Mouse (Mus musculus): Measurements from ENCODE around the gene 4930452B06Rik. TPM values are rescaled to one million over a fixed set of nuclear protein-coding genes. Genes with fewer than 3 reads are reported as not detected.
"Not testable (repeated sequence)": the region's sequence is repeated elsewhere in the genome, so short reads cannot be mapped to it uniquely, and the experiment has no call there.

The 4930452B06Rik gene
- polyA plus RNA-seq, 1 experiment = 2.3 TPM

DNA sequence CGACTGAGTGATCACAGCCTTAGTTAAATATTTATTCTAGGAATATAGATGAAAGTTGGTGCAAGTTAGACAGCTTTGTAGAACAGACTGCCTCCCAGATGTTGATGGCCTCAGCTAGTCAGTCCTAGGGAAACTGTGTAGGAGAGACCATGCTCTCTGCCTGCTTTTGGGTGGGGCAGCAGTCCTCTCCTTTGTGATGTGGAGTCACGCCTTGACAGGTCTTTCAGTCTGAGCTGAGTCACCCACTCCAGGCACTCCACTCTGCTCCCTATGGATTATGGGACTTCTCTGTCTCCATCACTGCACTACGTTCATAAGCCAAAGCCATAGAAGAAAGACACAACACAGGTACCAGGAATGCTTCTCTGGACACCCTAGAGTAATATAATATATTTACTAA lies 55.9 kb downstream of the 4930452B06Rik start:
- no peaks in the 10 kb centered on the region for H3K4me1 ChIP-seq (ENCODE audit: control insufficient read depth, insufficient read depth, low read length)
- DNase-seq = no peak
- H3K4me3 ChIP-seq (replicated peaks; ENCODE audit: insufficient read depth, low read depth, low read length) = no peak overlapping the region
- 92% methylated on average over 3 of the region's 3 CpGs for WGBS
- no peaks in the 10 kb centered on the region for H3K27me3 ChIP-seq (ENCODE audit: control insufficient read depth, insufficient read depth, low read length)
- TF ChIP-seq POLR2A (IDR thresholded peaks at IDR 0.05; ENCODE audit: borderline replicate concordance, insufficient read depth, low read length) (no peak), CTCF (IDR thresholded peaks at IDR 0.05; ENCODE audit: borderline replicate concordance, insufficient read depth, low read depth, low read length) (no peak)
- no peak overlapping the region for H3K27ac ChIP-seq (ENCODE audit: insufficient read depth, low read length)

DNA sequence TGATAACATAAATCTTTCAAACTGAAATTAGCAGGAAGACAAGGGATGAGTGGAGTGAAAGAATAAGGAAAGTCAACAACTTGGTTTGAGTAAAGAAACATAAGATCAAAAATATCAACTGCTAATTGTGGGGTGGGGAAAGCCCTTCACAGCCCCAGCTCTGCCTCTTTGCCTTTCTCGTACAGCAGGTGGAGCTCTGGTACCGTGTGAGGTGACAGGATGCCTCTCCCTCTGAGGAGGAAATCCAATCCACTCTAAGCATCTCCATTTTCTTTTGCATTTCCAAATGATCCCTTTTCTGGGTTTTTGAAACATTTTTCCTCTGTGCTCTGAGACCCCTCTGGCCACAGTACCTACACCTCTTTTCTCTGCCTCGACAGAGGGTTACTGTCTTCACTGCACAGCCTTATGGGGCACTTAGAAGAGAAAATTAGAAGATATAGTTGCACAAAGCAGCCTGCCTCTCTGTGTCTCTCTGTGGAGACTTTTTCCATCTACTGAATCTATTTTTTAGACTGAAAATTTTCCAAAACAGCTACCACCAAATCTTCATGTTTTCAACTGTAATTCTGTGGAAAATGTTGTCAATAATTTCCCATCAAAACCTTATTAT lies 57.4 kb downstream of the 4930452B06Rik start:
- no peak overlapping the region for H3K4me3 ChIP-seq (replicated peaks; ENCODE audit: insufficient read depth, low read depth, low read length)
- H3K27ac ChIP-seq (ENCODE audit: insufficient read depth, low read length) = no peak overlapping the region
- no peaks in the 10 kb centered on the region for H3K27me3 ChIP-seq (ENCODE audit: control insufficient read depth, insufficient read depth, low read length)
- 12% methylated on average over 3 of the region's 3 CpGs for WGBS
- TF ChIP-seq POLR2A (IDR thresholded peaks at IDR 0.05; ENCODE audit: borderline replicate concordance, insufficient read depth, low read length) (no peak), CTCF (IDR thresholded peaks at IDR 0.05; ENCODE audit: borderline replicate concordance, insufficient read depth, low read depth, low read length) (peak; percentile 76)
- DNase-seq = peak; percentile 15 to 25
- H3K4me1 ChIP-seq (ENCODE audit: control insufficient read depth, insufficient read depth, low read length) = no peaks in the 10 kb centered on the region

DNA sequence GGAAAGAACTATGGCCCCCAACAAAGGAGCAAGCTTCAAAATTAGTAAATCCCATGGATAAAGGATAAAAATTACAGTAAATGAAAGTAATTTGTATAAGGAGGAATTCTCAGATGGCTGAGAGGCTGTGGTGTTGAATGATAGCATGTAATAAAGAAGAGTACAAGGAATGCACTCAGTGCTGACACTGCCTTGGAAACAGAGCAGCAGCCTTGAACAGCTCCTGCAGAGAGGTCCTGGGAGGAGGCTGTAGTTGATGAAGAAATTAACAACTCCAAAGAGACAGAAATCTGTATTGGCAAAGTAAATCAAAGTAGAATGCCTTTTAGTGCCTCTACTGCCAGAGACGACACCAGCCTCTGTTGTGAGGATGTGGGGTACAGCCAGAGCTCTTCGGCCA lies 61.1 kb downstream of the 4930452B06Rik start:
- WGBS = 63% methylated on average over 2 of the region's 2 CpGs
- H3K4me1 ChIP-seq (ENCODE audit: control insufficient read depth, insufficient read depth, low read length) = no peaks in the 10 kb centered on the region
- no peak for DNase-seq
- TF ChIP-seq POLR2A (IDR thresholded peaks at IDR 0.05; ENCODE audit: borderline replicate concordance, insufficient read depth, low read length) (no peak), CTCF (IDR thresholded peaks at IDR 0.05; ENCODE audit: borderline replicate concordance, insufficient read depth, low read depth, low read length) (no peak)
- no peaks in the 10 kb centered on the region for H3K27me3 ChIP-seq (ENCODE audit: control insufficient read depth, insufficient read depth, low read length)
- H3K4me3 ChIP-seq (replicated peaks; ENCODE audit: insufficient read depth, low read depth, low read length) = no peak overlapping the region
- no peak overlapping the region for H3K27ac ChIP-seq (ENCODE audit: insufficient read depth, low read length)

DNA sequence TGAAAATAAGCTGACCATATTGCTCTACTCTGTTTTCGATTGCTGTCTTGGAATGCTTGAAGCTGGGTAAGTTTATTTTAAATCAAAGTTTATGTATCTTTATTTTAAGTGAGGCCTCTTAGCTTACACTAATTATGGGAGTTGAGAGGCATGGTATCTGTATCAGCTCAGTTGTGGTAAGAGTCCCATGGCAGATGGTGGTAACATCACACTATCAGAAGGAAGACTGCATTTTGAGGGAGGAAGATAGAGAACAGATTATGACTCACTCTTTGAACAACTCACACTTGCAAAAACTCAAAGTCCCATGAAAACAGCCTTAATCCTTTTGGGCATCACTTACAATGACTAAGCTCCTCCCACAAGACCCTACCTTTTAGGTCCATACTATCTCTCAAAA lies 81.0 kb downstream of the 4930452B06Rik start:
- Histone ChIP-seq H3K27ac (ENCODE audit: insufficient read depth, low read length) (no peak overlapping the region), H3K27me3 (ENCODE audit: control insufficient read depth, insufficient read depth, low read length) (no peaks in the 10 kb centered on the region), H3K4me1 (ENCODE audit: control insufficient read depth, insufficient read depth, low read length) (no peaks in the 10 kb centered on the region), H3K4me3 (replicated peaks; ENCODE audit: insufficient read depth, low read depth, low read length) (no peak overlapping the region)
- no peak for DNase-seq
- WGBS = 98% methylated on average over 1 of the region's 1 CpGs
- TF ChIP-seq CTCF (IDR thresholded peaks at IDR 0.05; ENCODE audit: borderline replicate concordance, insufficient read depth, low read depth, low read length) (no peak), POLR2A (IDR thresholded peaks at IDR 0.05; ENCODE audit: borderline replicate concordance, insufficient read depth, low read length) (no peak)

DNA sequence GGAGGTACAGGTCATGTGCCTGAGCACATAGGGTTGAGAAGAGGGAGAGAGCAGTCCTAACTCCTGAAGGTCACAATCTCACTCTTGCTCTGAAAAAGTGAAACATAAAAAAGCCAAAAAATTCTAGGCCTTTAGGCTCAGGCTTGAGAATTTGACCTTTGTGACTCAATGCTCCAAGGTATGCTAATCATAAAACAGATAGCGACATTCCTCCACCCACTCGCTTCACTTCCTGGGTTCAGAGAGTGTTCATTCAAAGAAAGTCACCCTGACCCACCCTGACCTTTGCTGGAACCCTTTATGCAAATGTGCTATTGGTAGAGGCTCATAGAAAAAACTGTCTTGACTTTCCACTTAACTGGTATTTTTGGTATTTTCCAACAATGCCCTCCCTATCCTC lies 115.0 kb downstream of the 4930452B06Rik start:
- WGBS = 84% methylated on average over 2 of the region's 2 CpGs
- H3K27ac ChIP-seq (ENCODE audit: insufficient read depth, low read length); DNase-seq: not testable (repeated sequence)

DNA sequence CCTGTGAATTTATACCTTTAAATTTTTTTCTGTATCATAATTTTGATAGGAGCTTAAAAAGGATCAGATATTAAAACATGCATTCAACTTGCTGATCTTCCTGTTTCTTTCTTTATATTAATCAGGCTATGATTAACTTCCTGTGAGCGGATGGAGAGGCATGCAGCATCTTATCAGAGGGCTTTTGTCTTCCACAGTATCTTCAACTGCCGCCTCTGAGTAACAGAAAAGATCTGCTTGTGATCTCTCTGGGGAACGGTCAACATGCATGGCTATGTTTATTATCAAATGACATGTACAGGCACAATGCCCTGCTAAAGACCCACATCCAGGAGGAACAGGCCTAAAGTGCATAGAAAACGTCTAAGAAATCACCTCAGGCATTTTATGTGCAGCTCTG lies 116.9 kb downstream of the 4930452B06Rik start:
- no peak for DNase-seq
- no peak overlapping the region for H3K4me3 ChIP-seq (replicated peaks; ENCODE audit: insufficient read depth, low read depth, low read length)
- no peaks in the 10 kb centered on the region; the same call in 1 of the 2 replicates for H3K27me3 ChIP-seq (ENCODE audit: control insufficient read depth, insufficient read depth, low read length)
- TF ChIP-seq POLR2A (IDR thresholded peaks at IDR 0.05; ENCODE audit: borderline replicate concordance, insufficient read depth, low read length) (no peak), CTCF (IDR thresholded peaks at IDR 0.05; ENCODE audit: borderline replicate concordance, insufficient read depth, low read depth, low read length) (no peak)
- WGBS = 62% methylated on average over 4 of the region's 4 CpGs
- no peak overlapping the region for H3K27ac ChIP-seq (ENCODE audit: insufficient read depth, low read length)
- no peaks in the 10 kb centered on the region for H3K4me1 ChIP-seq (ENCODE audit: control insufficient read depth, insufficient read depth, low read length)

More for the DNA sequence above, 115.0 kb downstream of the 4930452B06Rik start:
- H3K27me3 ChIP-seq (ENCODE audit: control insufficient read depth, insufficient read depth, low read length); H3K4me1 ChIP-seq (ENCODE audit: control insufficient read depth, insufficient read depth, low read length); H3K4me3 ChIP-seq (replicated peaks; ENCODE audit: insufficient read depth, low read depth, low read length): not testable (repeated sequence)

DNA sequence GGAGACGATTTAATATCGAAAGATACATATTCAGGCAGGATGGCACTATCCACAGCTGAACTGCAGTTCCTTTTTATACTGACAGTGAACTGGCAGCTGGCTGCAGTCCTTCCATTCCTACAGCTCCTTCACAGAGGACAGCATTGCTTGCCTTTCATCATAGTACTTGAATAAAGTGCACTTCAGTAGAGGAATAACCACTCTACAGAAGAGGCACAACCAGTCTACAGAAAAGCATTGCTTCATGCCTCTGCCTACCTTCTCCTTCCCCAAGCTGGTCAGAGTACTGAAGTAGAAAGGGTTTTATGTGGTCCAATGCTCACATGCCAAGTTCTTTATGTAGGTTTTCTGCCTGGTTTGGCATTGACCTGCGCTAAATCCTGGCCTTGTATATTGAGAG lies 130.0 kb downstream of the 4930452B06Rik start:
- 84% methylated on average over 3 of the region's 3 CpGs for WGBS
- TF ChIP-seq POLR2A (IDR thresholded peaks at IDR 0.05; ENCODE audit: borderline replicate concordance, insufficient read depth, low read length) (no peak), CTCF (IDR thresholded peaks at IDR 0.05; ENCODE audit: borderline replicate concordance, insufficient read depth, low read depth, low read length) (no peak)
- no peak for DNase-seq

DNA sequence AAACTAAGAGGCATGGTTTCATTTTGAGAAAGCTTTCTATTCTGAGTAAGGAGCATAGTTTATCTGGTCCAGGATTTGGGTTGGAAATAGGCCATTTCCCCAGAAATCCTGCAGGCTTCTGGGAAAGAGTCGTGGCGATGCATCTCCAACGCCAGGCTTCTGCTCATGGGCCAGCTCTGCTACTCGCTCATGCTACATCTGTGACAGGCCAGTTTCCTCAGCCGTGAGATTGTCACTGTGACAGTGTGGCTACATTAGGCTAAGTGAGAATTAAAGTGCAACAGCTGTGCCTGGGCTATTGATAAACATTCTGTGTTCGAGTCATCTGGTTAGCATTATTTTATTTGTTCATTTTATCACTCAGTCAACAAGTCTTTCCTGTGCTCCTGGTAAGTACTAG lies 140.8 kb downstream of the 4930452B06Rik start:
- Histone ChIP-seq H3K4me1 (ENCODE audit: control insufficient read depth, insufficient read depth, low read length) (peaks cover 4% of the 10 kb centered on the region; the same call in 1 of the 2 replicates), H3K27me3 (ENCODE audit: control insufficient read depth, insufficient read depth, low read length) (no peaks in the 10 kb centered on the region), H3K27ac (ENCODE audit: insufficient read depth, low read length) (no peak overlapping the region), H3K4me3 (replicated peaks; ENCODE audit: insufficient read depth, low read depth, low read length) (no peak overlapping the region)
- 23% methylated on average over 6 of the region's 6 CpGs for WGBS
- DNase-seq = no peak
- TF ChIP-seq CTCF (IDR thresholded peaks at IDR 0.05; ENCODE audit: borderline replicate concordance, insufficient read depth, low read depth, low read length) (no peak), POLR2A (IDR thresholded peaks at IDR 0.05; ENCODE audit: borderline replicate concordance, insufficient read depth, low read length) (no peak)

More for the DNA sequence above, 130.0 kb downstream of the 4930452B06Rik start:
- H3K27ac ChIP-seq (ENCODE audit: insufficient read depth, low read length) = no peak overlapping the region
- no peaks in the 10 kb centered on the region for H3K27me3 ChIP-seq (ENCODE audit: control insufficient read depth, insufficient read depth, low read length)
- H3K4me1 ChIP-seq (ENCODE audit: control insufficient read depth, insufficient read depth, low read length) = no peaks in the 10 kb centered on the region
- no peak overlapping the region for H3K4me3 ChIP-seq (replicated peaks; ENCODE audit: insufficient read depth, low read depth, low read length)

Measured in cerebellum, adult 2 months (tissue).